Mouse (Mus musculus) heart, postnatal 0 days (tissue): ENCODE results near the gene Sf3b3.

ENCODE experiments used
- CTCF ChIP-seq: IDR thresholded peaks from 2 replicates; pipeline ENCODE4 v1.5.1; 2016; ENCODE audit warnings: antibody characterized with exemption, control low read depth, low read depth
- EP300 ChIP-seq: IDR thresholded peaks from 2 replicates; pipeline ENCODE4 v1.6.1; 2016; ENCODE audit warnings: antibody characterized with exemption, low read depth

- no peak for TF ChIP-seq CTCF
- no peak for TF ChIP-seq EP300
Measured at GRCm38 (mm10) chr8:110820257-110820656, 26.3 kb downstream of the Sf3b3 start.
